Mouse (Mus musculus): ENCODE results near the gene Cdk2ap1. TPM values are rescaled to one million over a fixed set of nuclear protein-coding genes. Genes with fewer than 3 reads are reported as not detected.
A peak's percentile ranks its signal among the peaks of the same experiment; 100 is the strongest.
"Not testable (repeated sequence)": the region's sequence is repeated elsewhere in the genome, so short reads cannot be mapped to it uniquely, and the experiment has no call there.

Cdk2ap1 gene
- polyA plus RNA-seq, 1 experiment, result 303 TPM

GRCm38 (mm10) chr5:124351111-124351560, 11.7 kb downstream of the Cdk2ap1 start:
- DNase-seq (ENCODE audit: low read depth), result peak; percentile 96

GRCm38 (mm10) chr5:124350350-124350749, 12.5 kb downstream of the Cdk2ap1 start:
- TF ChIP-seq CTCF (IDR thresholded peaks at IDR 0.05; ENCODE audit: borderline replicate concordance, extremely low read depth, insufficient read depth, insufficient read length) (no peak), POLR2A (IDR thresholded peaks at IDR 0.05; ENCODE audit: borderline replicate concordance, extremely low read depth, insufficient read depth, insufficient read length, poor library complexity, severe bottlenecking) (no peak)
- DNase-seq (ENCODE audit: low read depth), result peak; percentile 43

More at GRCm38 (mm10) chr5:124351111-124351560, 11.7 kb downstream of the Cdk2ap1 start:
- TF ChIP-seq CTCF (IDR thresholded peaks at IDR 0.05; ENCODE audit: borderline replicate concordance, extremely low read depth, insufficient read depth, insufficient read length) (no peak), POLR2A (IDR thresholded peaks at IDR 0.05; ENCODE audit: borderline replicate concordance, extremely low read depth, insufficient read depth, insufficient read length, poor library complexity, severe bottlenecking) (no peak)

- peak; percentile 39 for DNase-seq (ENCODE audit: low read depth)
- no peak for TF ChIP-seq POLR2A (IDR thresholded peaks at IDR 0.05; ENCODE audit: borderline replicate concordance, extremely low read depth, insufficient read depth, insufficient read length, poor library complexity, severe bottlenecking)
- no peak for TF ChIP-seq CTCF (IDR thresholded peaks at IDR 0.05; ENCODE audit: borderline replicate concordance, extremely low read depth, insufficient read depth, insufficient read length)
Measured at GRCm38 (mm10) chr5:124349196-124349595, 13.7 kb downstream of the Cdk2ap1 start.

- TF ChIP-seq CTCF (IDR thresholded peaks at IDR 0.05; ENCODE audit: borderline replicate concordance, extremely low read depth, insufficient read depth, insufficient read length) (no peak), POLR2A (IDR thresholded peaks at IDR 0.05; ENCODE audit: borderline replicate concordance, extremely low read depth, insufficient read depth, insufficient read length, poor library complexity, severe bottlenecking) (no peak)
- DNase-seq (ENCODE audit: low read depth), result no peak
Measured at GRCm38 (mm10) chr5:124342897-124343296, 20.0 kb downstream of the Cdk2ap1 start.

GRCm38 (mm10) chr5:124341753-124342339, 21.0 kb downstream of the Cdk2ap1 start:
- not testable (repeated sequence) for DNase-seq (ENCODE audit: low read depth)

GRCm38 (mm10) chr5:124338791-124339190, 24.1 kb downstream of the Cdk2ap1 start:
- no peak for TF ChIP-seq CTCF (IDR thresholded peaks at IDR 0.05; ENCODE audit: borderline replicate concordance, extremely low read depth, insufficient read depth, insufficient read length)
- TF ChIP-seq POLR2A (IDR thresholded peaks at IDR 0.05; ENCODE audit: borderline replicate concordance, extremely low read depth, insufficient read depth, insufficient read length, poor library complexity, severe bottlenecking), result no peak

GRCm38 (mm10) chr5:124337909-124338308, 25.0 kb downstream of the Cdk2ap1 start:
- TF ChIP-seq POLR2A (IDR thresholded peaks at IDR 0.05; ENCODE audit: borderline replicate concordance, extremely low read depth, insufficient read depth, insufficient read length, poor library complexity, severe bottlenecking), result no peak
- no peak for TF ChIP-seq CTCF (IDR thresholded peaks at IDR 0.05; ENCODE audit: borderline replicate concordance, extremely low read depth, insufficient read depth, insufficient read length)
- peak; percentile 90 for DNase-seq (ENCODE audit: low read depth)

More at GRCm38 (mm10) chr5:124338791-124339190, 24.1 kb downstream of the Cdk2ap1 start:
- no peak for DNase-seq (ENCODE audit: low read depth)

GRCm38 (mm10) chr5:124337103-124337502, 25.8 kb downstream of the Cdk2ap1 start:
- peak; percentile 47 for DNase-seq (ENCODE audit: low read depth)
- TF ChIP-seq CTCF (IDR thresholded peaks at IDR 0.05; ENCODE audit: borderline replicate concordance, extremely low read depth, insufficient read depth, insufficient read length), result no peak
- TF ChIP-seq POLR2A (IDR thresholded peaks at IDR 0.05; ENCODE audit: borderline replicate concordance, extremely low read depth, insufficient read depth, insufficient read length, poor library complexity, severe bottlenecking), result no peak

GRCm38 (mm10) chr5:124334392-124334791, 28.5 kb downstream of the Cdk2ap1 start:
- no peak for TF ChIP-seq CTCF (IDR thresholded peaks at IDR 0.05; ENCODE audit: borderline replicate concordance, extremely low read depth, insufficient read depth, insufficient read length)
- TF ChIP-seq POLR2A (IDR thresholded peaks at IDR 0.05; ENCODE audit: borderline replicate concordance, extremely low read depth, insufficient read depth, insufficient read length, poor library complexity, severe bottlenecking), result no peak
- DNase-seq (ENCODE audit: low read depth), result peak; percentile 95

- no peak for DNase-seq (ENCODE audit: low read depth)
- TF ChIP-seq CTCF (IDR thresholded peaks at IDR 0.05; ENCODE audit: borderline replicate concordance, extremely low read depth, insufficient read depth, insufficient read length) (no peak), POLR2A (IDR thresholded peaks at IDR 0.05; ENCODE audit: borderline replicate concordance, extremely low read depth, insufficient read depth, insufficient read length, poor library complexity, severe bottlenecking) (no peak)
Measured at GRCm38 (mm10) chr5:124330086-124330485, 32.8 kb downstream of the Cdk2ap1 start.

- TF ChIP-seq POLR2A (IDR thresholded peaks at IDR 0.05; ENCODE audit: borderline replicate concordance, extremely low read depth, insufficient read depth, insufficient read length, poor library complexity, severe bottlenecking) (peak; percentile 99), CTCF (IDR thresholded peaks at IDR 0.05; ENCODE audit: borderline replicate concordance, extremely low read depth, insufficient read depth, insufficient read length) (no peak)
Measured at GRCm38 (mm10) chr5:124327510-124328364, 35.1 kb downstream of the Cdk2ap1 start, which contains the start of the genes Mphosph9 and 2810006K23Rik. Mphosph9 (minus strand) TSS chr5:124327972. 2810006K23Rik (plus strand) TSS chr5:124328089.

More at GRCm38 (mm10) chr5:124327510-124328364, 35.1 kb downstream of the Cdk2ap1 start, which contains the start of the genes Mphosph9 and 2810006K23Rik:
- DNase-seq (ENCODE audit: low read depth), result peak; percentile 100
